Mouse (Mus musculus) layer of hippocampus, postnatal 10 days (tissue): ENCODE results near the gene Atxn1. TPM values are rescaled to one million over a fixed set of nuclear protein-coding genes. Genes with fewer than 3 reads are reported as not detected.

ENCODE experiments used
- DNase-seq, 2 experiments: peaks; one replicate each; pipeline ENCODE4 v3.0.0; 2021; ENCODE audit warnings: low spot score in 2 of 2
- total RNA-seq, 2 experiments: library from RNA; stranded (reverse); gene quantifications; 2 replicates each; pipeline ENCODE4 v1.2.3; 2021

The Atxn1 gene
- total RNA-seq, 2 experiments from 2014 or later: 90.8 to 94.3 TPM

DNA sequence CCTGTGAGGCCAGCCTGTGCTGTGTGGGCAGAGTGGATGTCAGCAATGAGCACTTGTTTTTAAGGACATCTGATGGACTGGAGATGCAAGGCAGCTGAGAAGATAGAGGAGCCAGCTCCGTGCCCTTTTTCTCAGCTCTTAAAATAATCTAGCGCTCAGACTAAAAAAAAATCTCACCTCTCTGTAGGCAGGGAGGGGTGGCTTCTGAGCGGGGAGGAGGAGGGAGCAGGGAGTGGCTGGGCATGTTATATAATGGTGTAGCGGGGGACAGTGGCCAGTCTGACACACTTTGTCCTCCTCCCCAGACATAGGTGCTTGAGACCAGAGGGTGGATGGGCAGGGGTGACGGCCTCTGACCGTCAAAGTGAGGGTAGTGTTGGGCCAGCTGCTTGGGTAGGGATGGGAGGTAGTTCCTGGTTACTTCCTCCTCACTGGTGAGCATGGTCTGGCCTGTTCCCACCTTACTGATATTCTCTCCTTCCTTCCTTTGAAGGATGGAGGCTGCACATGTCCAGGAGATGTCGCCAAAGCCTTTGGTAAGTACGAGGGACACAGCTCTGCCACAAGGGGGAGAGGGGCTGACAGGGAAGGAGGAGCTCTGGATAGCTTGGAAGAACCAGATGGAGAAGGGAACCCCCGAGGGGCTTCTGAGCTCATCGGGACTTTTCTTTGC, 426.1 kb downstream of the Atxn1 start:
- peak; percentile 76 to 80 for DNase-seq

DNA sequence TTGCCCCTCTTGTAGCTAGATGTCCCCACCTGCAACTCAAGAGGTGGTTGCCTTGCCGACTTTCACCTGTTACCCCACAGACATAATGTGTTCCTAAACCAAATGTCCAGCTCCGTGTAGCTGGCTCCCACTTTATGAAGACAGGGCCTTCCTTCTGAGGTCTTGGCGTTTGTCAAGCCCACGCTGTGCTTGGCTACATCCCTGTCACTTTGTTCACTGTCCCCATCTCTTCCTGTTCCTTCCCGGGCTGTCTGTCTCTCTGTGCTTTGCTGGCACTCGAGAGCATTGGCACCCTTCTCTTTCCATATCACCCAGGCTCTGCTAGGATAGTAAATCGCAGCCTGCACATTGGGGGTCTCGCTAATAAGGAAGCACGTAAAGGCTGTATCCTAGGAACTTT, 426.7 kb downstream of the Atxn1 start:
- DNase-seq: no peak

DNA sequence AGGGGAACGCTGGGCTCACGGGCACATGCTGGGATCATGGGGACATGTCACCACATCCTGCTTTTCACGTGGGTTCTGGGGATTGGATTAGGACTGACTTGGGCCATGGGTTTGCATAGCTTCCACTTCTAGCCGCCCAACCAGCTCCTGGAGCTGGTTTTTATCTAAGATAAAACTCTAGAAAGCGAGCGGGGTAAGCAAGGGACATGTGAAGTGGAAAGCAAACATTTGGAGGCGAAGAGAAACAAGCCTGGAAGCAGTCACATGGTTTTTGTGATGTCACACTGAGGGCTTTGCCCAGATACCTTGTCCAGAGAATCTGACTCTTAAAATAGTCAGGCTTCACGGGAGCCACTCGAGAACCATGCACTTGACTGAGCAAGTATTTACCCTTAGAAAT, 427.7 kb downstream of the Atxn1 start:
- DNase-seq: no peak

- DNase-seq: no peak
Measured at GRCm38 (mm10) chr13:45535731-45536453, 428.9 kb downstream of the Atxn1 start.

- no peak for DNase-seq
Measured at GRCm38 (mm10) chr13:45530754-45531153, 434.1 kb downstream of the Atxn1 start.

DNA sequence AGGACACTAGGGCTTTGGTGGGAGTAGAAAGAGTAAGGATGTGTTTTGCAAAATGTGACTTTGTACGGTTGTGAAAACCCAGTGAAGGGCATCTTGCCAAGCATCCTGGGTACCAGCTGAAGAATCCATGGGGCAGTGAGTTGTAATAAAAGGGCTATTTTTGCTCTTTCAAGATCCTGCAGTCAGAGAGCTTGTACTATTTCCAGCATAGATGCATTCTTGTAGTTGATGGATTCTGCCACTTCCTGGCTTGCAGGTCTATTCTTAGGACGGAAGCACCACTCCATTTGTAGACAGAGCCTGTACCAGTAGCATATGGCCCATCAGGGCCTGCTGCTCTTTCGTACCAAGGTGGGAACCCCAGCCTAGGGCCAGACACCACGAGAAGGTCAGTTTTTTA, 436.0 kb downstream of the Atxn1 start:
- no peak for DNase-seq

GRCm38 (mm10) chr13:45527232-45527964, 437.4 kb downstream of the Atxn1 start:
- no peak for DNase-seq

GRCm38 (mm10) chr13:45526230-45526629, 438.6 kb downstream of the Atxn1 start:
- peak in 1 of 2 experiments; percentile 54 for DNase-seq

- DNase-seq: no peak
Measured at GRCm38 (mm10) chr13:45524791-45525435, 439.9 kb downstream of the Atxn1 start.

DNA sequence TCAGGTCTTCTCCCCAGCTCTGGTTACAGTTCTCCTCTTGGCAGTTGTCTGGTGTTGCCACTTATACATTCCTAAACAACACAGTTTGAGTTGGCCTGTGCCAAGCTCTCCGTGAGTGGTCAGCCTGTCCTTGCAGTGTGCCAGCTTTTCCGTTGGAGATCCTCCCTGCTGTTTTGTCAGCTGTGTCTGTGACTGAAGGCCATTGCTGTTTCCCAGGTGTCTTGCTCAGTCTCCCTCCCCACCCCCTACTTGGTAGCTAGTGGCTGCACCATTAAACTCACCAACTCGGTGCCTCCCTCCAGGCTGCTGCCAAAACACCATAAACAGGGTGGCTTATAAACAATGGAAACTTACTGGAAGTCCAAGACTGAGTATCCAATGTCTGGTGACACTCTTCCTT, 440.5 kb downstream of the Atxn1 start:
- no peak for DNase-seq

DNA sequence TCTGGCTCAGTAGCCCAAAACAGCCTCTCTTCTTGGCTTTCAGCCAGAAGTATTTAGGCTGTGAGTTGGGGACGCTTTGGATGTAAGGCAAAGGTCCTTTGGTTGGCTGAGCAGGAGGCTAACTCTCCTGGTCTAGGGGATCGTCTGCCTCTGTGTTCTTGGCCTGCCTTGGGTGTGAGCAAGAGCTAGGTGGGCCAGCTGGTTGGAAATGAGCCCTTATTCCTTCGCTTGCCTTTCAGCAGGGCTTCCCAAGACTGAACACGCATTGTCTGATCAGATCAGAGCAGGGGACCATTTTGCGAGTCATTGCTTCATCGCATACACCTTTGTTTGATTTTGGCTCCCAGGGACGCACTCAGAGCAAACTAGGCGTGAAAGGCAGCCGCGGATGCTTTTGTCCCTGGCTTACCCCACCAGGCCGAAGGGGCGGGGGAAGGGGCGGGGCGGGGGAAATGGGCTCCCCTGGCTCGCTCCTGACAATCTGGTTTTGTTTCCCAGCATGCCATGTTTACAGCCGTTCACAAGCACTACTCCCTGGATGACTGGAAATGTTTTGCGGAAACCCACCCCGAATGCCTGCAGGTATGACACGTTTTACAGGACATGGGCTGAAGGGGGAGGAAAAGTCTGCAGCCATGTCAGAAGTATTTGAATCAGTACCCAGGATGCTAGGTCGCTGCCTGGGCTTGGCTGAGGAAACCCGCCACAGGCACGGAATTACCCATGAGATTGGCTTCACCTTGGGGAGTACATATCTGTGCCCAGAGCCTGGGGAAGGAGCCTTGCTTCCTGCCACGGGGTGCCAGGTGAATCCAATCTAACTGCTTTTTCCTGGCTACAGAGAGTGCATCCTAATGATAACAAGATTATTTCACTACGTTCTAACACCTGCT, 448.1 kb downstream of the Atxn1 start:
- peak in 1 of 2 experiments; percentile 40 for DNase-seq

DNA sequence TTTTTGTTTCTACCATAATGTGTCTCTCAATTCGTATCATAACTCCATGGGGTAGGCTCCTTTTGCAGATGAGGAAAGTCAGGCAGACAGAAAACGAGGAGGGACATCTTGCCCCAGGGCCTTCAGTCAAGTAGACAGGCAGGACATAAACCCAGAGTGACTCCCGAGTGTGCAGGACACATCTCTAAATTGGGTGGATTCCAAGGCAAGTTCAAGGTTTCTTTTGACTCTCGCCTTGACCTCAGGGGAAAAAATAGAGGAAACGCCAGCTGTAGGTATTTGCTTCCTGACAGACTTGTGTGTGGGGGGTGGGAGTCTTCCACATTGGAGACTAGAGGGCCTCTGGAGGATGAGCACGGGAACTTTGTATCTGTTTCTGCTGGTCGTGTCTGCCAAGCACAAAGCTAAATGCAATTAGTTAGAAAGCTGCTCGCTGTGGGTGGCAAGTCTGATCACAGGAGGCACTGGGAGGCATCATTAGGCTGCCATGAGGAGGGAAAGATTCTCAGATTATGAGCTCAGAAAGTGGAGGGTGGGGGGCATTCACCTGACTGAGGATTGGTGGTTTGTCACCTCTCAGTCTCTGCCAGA, 449.9 kb downstream of the Atxn1 start:
- DNase-seq: no peak

- no peak for DNase-seq
Measured at GRCm38 (mm10) chr13:45514115-45514514, 450.7 kb downstream of the Atxn1 start.

- no peak for DNase-seq
Measured at GRCm38 (mm10) chr13:45513009-45513984, 451.5 kb downstream of the Atxn1 start.

DNA sequence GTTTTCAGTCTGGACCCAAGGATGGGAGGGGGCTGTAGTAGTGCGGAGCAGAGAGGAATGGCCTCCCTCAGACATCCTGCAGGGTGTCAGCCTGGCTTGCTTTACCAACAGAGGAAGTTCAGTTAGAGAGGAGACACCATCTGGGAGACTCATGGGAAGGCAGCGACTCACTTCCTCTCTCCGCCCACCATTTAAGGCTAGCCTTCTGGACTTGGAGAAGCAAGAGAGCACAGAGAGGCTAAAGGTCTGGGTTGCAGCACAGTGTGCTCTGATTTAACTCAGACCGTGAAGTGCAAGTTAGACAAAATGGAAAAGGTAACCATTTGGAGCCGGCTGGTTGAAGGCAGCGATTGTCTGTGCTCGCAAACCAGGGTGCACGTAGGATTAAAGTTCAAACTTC, 452.3 kb downstream of the Atxn1 start:
- DNase-seq: no peak

GRCm38 (mm10) chr13:45511706-45512435, 452.9 kb downstream of the Atxn1 start:
- DNase-seq: no peak

DNA sequence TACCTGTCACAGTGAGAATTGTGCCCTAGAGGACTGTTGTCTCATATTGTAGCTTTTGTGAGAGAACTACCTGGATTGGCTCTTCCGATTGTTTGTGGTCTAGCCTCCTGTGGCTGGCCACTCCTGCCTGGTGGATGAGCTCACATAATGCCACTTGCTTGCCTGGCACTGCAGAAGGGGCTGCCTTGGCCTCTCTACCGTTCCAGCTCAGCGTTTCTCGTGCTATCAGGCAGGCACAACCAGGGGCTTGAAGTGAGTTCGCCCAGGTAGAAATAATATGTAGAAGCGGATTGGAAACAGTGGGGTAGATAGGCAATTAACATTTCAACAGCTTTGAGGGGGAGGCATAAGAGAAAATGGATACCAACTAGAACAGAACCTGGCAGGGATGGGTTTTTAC, 455.4 kb downstream of the Atxn1 start:
- no peak for DNase-seq

GRCm38 (mm10) chr13:45508495-45508894, 456.3 kb downstream of the Atxn1 start:
- DNase-seq: peak; percentile 69 to 74
